Mouse (Mus musculus): Measurements from ENCODE around the gene Gm21983. TPM values are rescaled to one million over a fixed set of nuclear protein-coding genes. Genes with fewer than 3 reads are reported as not detected.

Gm21983 gene
- total RNA-seq (2022): not detected

GRCm38 (mm10) chr7:27180837-27181695 lies at the start of gene Gm21983, which contains the start of gene Mia:
Gm21983 (minus strand) TSS chr7:27181086.
Mia (minus strand) TSS chr7:27181157.
- no peak for DNase-seq (ENCODE audit: low spot score in 2 of 2)

GRCm38 (mm10) chr7:27228865-27229264 lies 48.0 kb upstream of the Gm21983 start:
- DNase-seq (ENCODE audit: low spot score in 2 of 2): no peak

- DNase-seq (ENCODE audit: low spot score in 2 of 2): peak; percentile 80 to 84
Observed at GRCm38 (mm10) chr7:27228281-27228821, 47.5 kb upstream of the Gm21983 start, which contains the start of gene Itpkc. Itpkc (minus strand) TSS chr7:27228661.

- no peak for DNase-seq (ENCODE audit: low spot score in 2 of 2)
Observed at GRCm38 (mm10) chr7:27227676-27228075, 46.8 kb upstream of the Gm21983 start.

GRCm38 (mm10) chr7:27227276-27227675 lies 46.4 kb upstream of the Gm21983 start:
- no peak for DNase-seq (ENCODE audit: low spot score in 2 of 2)

GRCm38 (mm10) chr7:27224877-27225575 lies 44.1 kb upstream of the Gm21983 start:
- DNase-seq (ENCODE audit: low spot score in 2 of 2): no peak

GRCm38 (mm10) chr7:27222538-27222937 lies 41.7 kb upstream of the Gm21983 start:
- DNase-seq (ENCODE audit: low spot score in 2 of 2): no peak

- DNase-seq (ENCODE audit: low spot score in 2 of 2): no peak
Observed at GRCm38 (mm10) chr7:27221939-27222338, 41.1 kb upstream of the Gm21983 start.

- no peak for DNase-seq (ENCODE audit: low spot score in 2 of 2)
Observed at GRCm38 (mm10) chr7:27219937-27220336, 39.1 kb upstream of the Gm21983 start.

- no peak for DNase-seq (ENCODE audit: low spot score in 2 of 2)
Observed at GRCm38 (mm10) chr7:27218586-27218985, 37.7 kb upstream of the Gm21983 start.

- no peak for DNase-seq (ENCODE audit: low spot score in 2 of 2)
Observed at GRCm38 (mm10) chr7:27212626-27213025, 31.7 kb upstream of the Gm21983 start.

GRCm38 (mm10) chr7:27203730-27204449 lies 23.0 kb upstream of the Gm21983 start:
- no peak for DNase-seq (ENCODE audit: low spot score in 2 of 2)

- DNase-seq (ENCODE audit: low spot score in 2 of 2): no peak
Observed at GRCm38 (mm10) chr7:27198779-27199178, 17.9 kb upstream of the Gm21983 start.

GRCm38 (mm10) chr7:27198355-27198754 lies 17.5 kb upstream of the Gm21983 start:
- no peak for DNase-seq (ENCODE audit: low spot score in 2 of 2)

GRCm38 (mm10) chr7:27197634-27198033 lies 16.7 kb upstream of the Gm21983 start:
- no peak for DNase-seq (ENCODE audit: low spot score in 2 of 2)

GRCm38 (mm10) chr7:27197136-27197535 lies 16.2 kb upstream of the Gm21983 start:
- DNase-seq (ENCODE audit: low spot score in 2 of 2): no peak

GRCm38 (mm10) chr7:27195681-27196611 lies 15.1 kb upstream of the Gm21983 start, which contains the start of the genes BC024978 and Snrpa:
BC024978 (plus strand) TSS chr7:27195781.
Snrpa (minus strand) TSS chr7:27196271.
- DNase-seq (ENCODE audit: low spot score in 2 of 2): peak; percentile 98

- DNase-seq (ENCODE audit: low spot score in 2 of 2): no peak
Observed at GRCm38 (mm10) chr7:27193731-27194130, 12.8 kb upstream of the Gm21983 start.

GRCm38 (mm10) chr7:27192434-27192833 lies 11.5 kb upstream of the Gm21983 start:
- no peak for DNase-seq (ENCODE audit: low spot score in 2 of 2)

- no peak for DNase-seq (ENCODE audit: low spot score in 2 of 2)
Observed at GRCm38 (mm10) chr7:27189271-27189931, 8.5 kb upstream of the Gm21983 start.

Measured in gastrocnemius, adult 8-10 months (tissue).